Mouse (Mus musculus): ENCODE results near the gene Efcab14.

GRCm38 (mm10) chr4:115812326-115812725, 74.8 kb downstream of the Efcab14 start:
- TF ChIP-seq CTCF (IDR thresholded peaks at IDR 0.05): no peak
- no peak for TF ChIP-seq POLR2A (IDR thresholded peaks at IDR 0.05; ENCODE audit: insufficient read depth, low read depth, low read length)
- no peak for TF ChIP-seq EP300 (IDR thresholded peaks at IDR 0.05; ENCODE audit: insufficient read depth, low read depth, low read length)

Data from heart, adult 2 months (tissue).